Mouse (Mus musculus): Measurements from ENCODE around the gene Pclo.

DNA sequence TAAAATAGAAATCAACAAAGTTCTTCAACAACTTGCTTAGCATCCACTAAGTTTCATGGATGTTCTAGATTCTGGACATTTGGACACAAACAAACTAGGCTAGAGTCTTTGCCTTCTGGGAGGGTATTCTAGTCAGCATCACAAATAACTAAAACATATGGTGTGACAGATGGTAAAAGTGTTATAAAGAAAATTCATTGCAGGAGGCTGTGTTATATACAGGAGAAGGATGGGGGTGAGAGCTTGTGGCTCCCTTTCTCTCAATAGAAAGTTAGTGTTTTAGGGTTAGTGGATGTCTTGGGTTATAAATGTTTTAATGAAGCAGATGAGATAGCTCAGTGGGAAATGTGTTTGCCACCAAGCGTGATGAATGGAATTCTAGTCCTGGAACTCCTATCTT is 13.1 kb downstream of the Pclo start:
- TF ChIP-seq CTCF (conservative IDR thresholded peaks at IDR 0.05; ENCODE audit: insufficient read depth, insufficient read length, low read depth, low read length) (no peak), POLR2A (IDR thresholded peaks at IDR 0.05; ENCODE audit: low read depth, low read length) (no peak)
